Mouse (Mus musculus) midbrain, embryonic 12.5 days (tissue): ENCODE data around the gene Bbs12. TPM values are rescaled to one million over a fixed set of nuclear protein-coding genes. Genes with fewer than 3 reads are reported as not detected.

Source experiments
- ATAC-seq: fragments of 200-750 bp; cut with Nextera tagmentation; 2 replicates; pipeline ENCODE4 v1.8.0; 2017; ENCODE audit warnings: low read depth, moderate TSS enrichment, moderate library complexity; ENCODE audit not compliant: low FRiP score
- H3K27ac ChIP-seq: fragments of 300-500 bp; sonication (generic); replicated peaks from 2 replicates; pipeline ENCODE4 v1.5.1; 2016; ENCODE audit warnings: mild to moderate bottlenecking
- H3K27me3 ChIP-seq: fragments of 300-500 bp; sonication (generic); 2 replicates; pipeline ENCODE4 v1.6.1; 2016; ENCODE audit warnings: mild to moderate bottlenecking
- H3K36me3 ChIP-seq: fragments of 300-500 bp; sonication (generic); 2 replicates; pipeline ENCODE4 v1.6.1; 2016
- H3K4me1 ChIP-seq: fragments of 300-500 bp; sonication (generic); 2 replicates; pipeline ENCODE4 v1.6.1; 2016
- H3K4me2 ChIP-seq: fragments of 300-500 bp; sonication (generic); replicated peaks from 2 replicates; pipeline ENCODE4 v1.6.1; 2016; ENCODE audit warnings: mild to moderate bottlenecking, moderate library complexity
- H3K4me3 ChIP-seq: fragments of 300-500 bp; sonication (generic); 2 replicates; pipeline ENCODE4 v1.5.1; 2016; ENCODE audit warnings: mild to moderate bottlenecking
- H3K9ac ChIP-seq: fragments of 300-500 bp; sonication (generic); replicated peaks from 2 replicates; pipeline ENCODE4 v1.6.1; 2016; ENCODE audit warnings: mild to moderate bottlenecking, moderate library complexity
- H3K9me3 ChIP-seq: fragments of 300-500 bp; sonication (generic); 2 replicates; pipeline ENCODE4 v1.6.1; 2016; ENCODE audit warnings: mild to moderate bottlenecking
- WGBS: fragments of 180-500 bp; shearing (Covaris S2); methylation state at CpG from one replicate; pipeline ENCODE4 v1.1.7; 2016; 5-methylcytosine and 5-hydroxymethylcytosine counted together
- polyA plus RNA-seq: library from polyadenylated mRNA; unstranded; fragments of >200 nt; fragmentation: Nextera tagmentation; extraction: Ambion mirVana; gene quantifications from 2 replicates; pipeline ENCODE4 v1.2.1, GENCODE M21; 2016

Bbs12 gene
- polyA plus RNA-seq, result 7.2 and 7.3 TPM in 2 replicates

GRCm38 (mm10) chr3:37312370-37312941 is at the start of gene Bbs12, which contains the start of gene Cetn4:
Bbs12 (plus strand) TSS chr3:37312554.
Cetn4 (minus strand) TSS chr3:37312708.
- no peaks in the 10 kb centered on the region for H3K9me3 ChIP-seq
- H3K4me1 ChIP-seq, result peaks cover 12% of the 10 kb centered on the region; the same call in 1 of the 2 replicates
- peak within 1 kb of the TSS; percentile 88 for H3K4me3 ChIP-seq
- peak; percentile 100 for ATAC-seq
- peak within 1 kb of the TSS; percentile 56 for H3K27ac ChIP-seq
- no peaks in the 10 kb centered on the region for H3K27me3 ChIP-seq
- under 1% methylated on average over 54 of the region's 54 CpGs for WGBS
- peak within 1 kb of the TSS; percentile 76 for H3K4me2 ChIP-seq
- H3K9ac ChIP-seq, result peak within 1 kb of the TSS; percentile 83
- H3K36me3 ChIP-seq, result no peaks in the 10 kb centered on the region

DNA sequence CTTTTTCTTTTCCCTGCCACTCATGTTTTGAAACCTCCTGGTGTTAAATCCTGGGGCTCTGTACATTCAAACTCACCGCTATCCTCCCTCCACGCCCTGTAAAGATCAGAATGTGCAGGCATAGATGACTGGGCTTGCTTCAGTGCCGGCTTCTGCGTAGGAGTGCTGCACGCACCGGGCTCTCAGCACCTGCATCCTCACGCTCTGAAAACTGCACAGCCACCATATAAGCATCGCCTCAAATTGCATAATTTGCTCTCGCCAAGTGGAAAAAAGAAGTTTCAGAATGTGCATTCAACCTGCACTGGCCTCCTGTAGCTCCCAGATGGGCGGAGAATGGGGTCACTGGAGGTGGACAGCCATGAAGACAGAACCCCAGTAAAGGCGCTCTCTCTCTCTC is 44.0 kb upstream of the Bbs12 start:
- Histone ChIP-seq H3K4me3 (no peak overlapping the region), H3K4me2 (no peak overlapping the region), H3K4me1 (no peaks in the 10 kb centered on the region), H3K9me3 (no peaks in the 10 kb centered on the region), H3K27ac (no peak overlapping the region), H3K27me3 (no peaks in the 10 kb centered on the region), H3K9ac (no peak overlapping the region), H3K36me3 (no peaks in the 10 kb centered on the region)
- 83% methylated on average over 11 of the region's 11 CpGs for whole genome bisulfite sequencing
- ATAC-seq, result no peak

DNA sequence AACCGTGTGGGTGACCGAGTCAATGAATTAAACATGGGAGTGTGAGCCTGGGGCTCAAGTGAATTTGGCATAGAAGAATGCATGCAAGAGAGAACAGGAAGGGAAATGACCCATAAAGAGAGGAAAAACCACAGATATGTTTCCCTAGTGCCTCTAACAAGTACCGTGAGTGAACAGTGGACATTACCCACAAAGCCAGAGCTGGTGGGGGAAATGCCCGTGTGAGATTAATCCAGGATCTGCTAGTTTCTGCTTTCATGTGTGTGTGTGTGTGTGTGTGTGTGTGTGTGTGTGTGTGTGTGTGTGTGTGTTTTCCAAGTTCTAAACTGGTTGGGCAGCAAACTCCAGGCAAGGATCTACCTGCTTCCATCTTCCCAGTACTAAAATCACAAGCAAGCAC is 42.4 kb upstream of the Bbs12 start:
- Histone ChIP-seq H3K27me3 (no peaks in the 10 kb centered on the region), H3K27ac (no peak overlapping the region), H3K9ac (no peak overlapping the region), H3K4me2 (no peak overlapping the region), H3K36me3 (no peaks in the 10 kb centered on the region), H3K4me1 (no peaks in the 10 kb centered on the region), H3K4me3 (no peak overlapping the region), H3K9me3 (no peaks in the 10 kb centered on the region)
- no peak for ATAC-seq
- 93% methylated on average over 4 of the region's 4 CpGs for WGBS

DNA sequence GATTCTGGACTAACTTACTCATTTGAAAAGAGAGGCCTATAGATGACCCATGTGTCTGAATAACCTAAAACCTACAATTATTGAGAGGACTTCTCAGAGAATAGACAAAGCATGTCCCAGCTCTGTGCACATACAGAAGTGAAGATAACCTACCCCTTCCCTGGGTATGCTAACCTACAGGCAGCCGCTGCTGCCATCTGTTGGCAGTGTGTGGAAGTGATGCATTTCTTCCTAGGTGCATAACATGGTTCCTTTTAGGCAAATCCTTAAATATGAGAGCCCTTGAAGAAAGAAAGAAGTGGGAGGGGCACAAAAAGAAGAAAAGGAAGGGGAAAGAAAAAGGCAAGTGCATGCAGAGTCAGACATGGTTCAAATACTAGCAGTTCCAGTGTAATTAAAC is 41.1 kb upstream of the Bbs12 start:
- H3K4me1 ChIP-seq, result no peaks in the 10 kb centered on the region
- no peak overlapping the region for H3K9ac ChIP-seq
- H3K4me3 ChIP-seq, result no peak overlapping the region
- no peak overlapping the region for H3K4me2 ChIP-seq
- no peaks in the 10 kb centered on the region for H3K9me3 ChIP-seq
- WGBS, result 11% methylated on average over 1 of the region's 1 CpGs
- no peak overlapping the region for H3K27ac ChIP-seq
- no peaks in the 10 kb centered on the region for H3K27me3 ChIP-seq
- H3K36me3 ChIP-seq, result no peaks in the 10 kb centered on the region
- ATAC-seq, result no peak

- ATAC-seq, result no peak
- H3K36me3 ChIP-seq, result no peaks in the 10 kb centered on the region
- no peak overlapping the region for H3K4me2 ChIP-seq
- no peaks in the 10 kb centered on the region for H3K27me3 ChIP-seq
- H3K9ac ChIP-seq, result no peak overlapping the region
- 85% methylated on average over 7 of the region's 7 CpGs for WGBS
- no peak overlapping the region for H3K27ac ChIP-seq
- no peaks in the 10 kb centered on the region for H3K9me3 ChIP-seq
- H3K4me1 ChIP-seq, result no peaks in the 10 kb centered on the region
- H3K4me3 ChIP-seq, result no peak overlapping the region
Observed at GRCm38 (mm10) chr3:37273092-37273491, 39.3 kb upstream of the Bbs12 start.

DNA sequence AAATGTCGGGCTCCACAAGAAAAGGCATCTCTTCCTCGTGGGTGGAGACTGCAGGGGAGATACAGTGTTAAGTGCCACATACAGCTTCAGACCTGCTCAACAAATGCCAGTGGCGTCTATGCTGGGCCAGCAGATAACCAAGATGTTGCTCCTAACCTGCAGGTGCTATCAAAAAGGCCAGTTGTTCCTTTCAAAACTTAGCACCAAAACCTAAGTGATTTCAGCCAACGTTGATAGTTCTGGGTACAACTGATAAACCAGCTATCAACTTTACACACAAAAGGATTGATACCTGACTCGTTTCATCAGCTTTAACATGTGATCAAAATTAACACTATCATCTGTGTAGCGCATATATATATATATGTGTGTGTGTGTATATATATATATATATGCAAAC is 37.7 kb upstream of the Bbs12 start:
- 79% methylated on average over 6 of the region's 6 CpGs for WGBS

GRCm38 (mm10) chr3:37280221-37280620 is 32.1 kb upstream of the Bbs12 start:
- H3K4me2 ChIP-seq, result no peak overlapping the region
- ATAC-seq, result no peak
- 86% methylated on average over 1 of the region's 1 CpGs for WGBS
- no peak overlapping the region for H3K4me3 ChIP-seq
- no peak overlapping the region for H3K27ac ChIP-seq
- no peaks in the 10 kb centered on the region for H3K4me1 ChIP-seq
- H3K27me3 ChIP-seq, result no peaks in the 10 kb centered on the region
- no peaks in the 10 kb centered on the region for H3K36me3 ChIP-seq
- no peak overlapping the region for H3K9ac ChIP-seq
- no peaks in the 10 kb centered on the region for H3K9me3 ChIP-seq

More for the DNA sequence above, 37.7 kb upstream of the Bbs12 start:
- H3K27me3 ChIP-seq, result no peaks in the 10 kb centered on the region
- no peak overlapping the region for H3K9ac ChIP-seq
- no peaks in the 10 kb centered on the region for H3K36me3 ChIP-seq
- no peak overlapping the region for H3K4me2 ChIP-seq
- ATAC-seq, result no peak
- no peak overlapping the region for H3K27ac ChIP-seq
- no peak overlapping the region for H3K4me3 ChIP-seq
- H3K4me1 ChIP-seq, result no peaks in the 10 kb centered on the region
- no peaks in the 10 kb centered on the region for H3K9me3 ChIP-seq

DNA sequence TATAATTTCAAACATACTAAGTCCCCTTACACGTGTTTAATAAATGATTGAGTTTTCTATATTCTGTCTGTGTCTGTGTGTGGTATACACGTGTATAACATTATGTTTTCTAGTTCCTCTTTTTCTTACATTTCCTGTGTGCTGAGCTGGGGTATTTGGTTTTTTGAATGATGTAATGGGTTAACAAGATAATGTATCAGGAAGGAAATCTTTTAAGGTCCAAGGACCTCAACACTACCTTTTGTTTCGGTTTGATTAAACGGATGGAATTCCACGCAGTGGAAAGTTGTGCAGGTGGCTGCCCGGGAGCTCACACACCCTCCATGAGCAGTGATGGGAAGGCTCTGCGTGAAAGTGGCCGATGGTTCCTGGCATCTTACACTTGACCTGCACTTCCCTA is 31.5 kb upstream of the Bbs12 start:
- H3K36me3 ChIP-seq, result no peaks in the 10 kb centered on the region
- H3K27me3 ChIP-seq, result no peaks in the 10 kb centered on the region
- H3K4me3 ChIP-seq, result no peak overlapping the region
- no peak overlapping the region for H3K4me2 ChIP-seq
- no peak overlapping the region for H3K9ac ChIP-seq
- WGBS, result 84% methylated on average over 8 of the region's 8 CpGs
- no peak overlapping the region for H3K27ac ChIP-seq
- no peak for ATAC-seq
- H3K9me3 ChIP-seq, result no peaks in the 10 kb centered on the region
- no peaks in the 10 kb centered on the region for H3K4me1 ChIP-seq

- WGBS, result 84% methylated on average over 11 of the region's 11 CpGs
- Histone ChIP-seq H3K27me3 (no peaks in the 10 kb centered on the region), H3K4me3 (no peak overlapping the region), H3K9ac (no peak overlapping the region), H3K36me3 (no peaks in the 10 kb centered on the region), H3K4me2 (no peak overlapping the region), H3K4me1 (no peaks in the 10 kb centered on the region), H3K9me3 (no peaks in the 10 kb centered on the region), H3K27ac (no peak overlapping the region)
- no peak for ATAC-seq
Observed at GRCm38 (mm10) chr3:37282299-37282922, 29.9 kb upstream of the Bbs12 start.

- Histone ChIP-seq H3K9me3 (no peaks in the 10 kb centered on the region), H3K9ac (no peak overlapping the region), H3K36me3 (no peaks in the 10 kb centered on the region), H3K4me2 (no peak overlapping the region), H3K4me3 (no peak overlapping the region), H3K4me1 (no peaks in the 10 kb centered on the region), H3K27ac (no peak overlapping the region), H3K27me3 (no peaks in the 10 kb centered on the region)
- WGBS, result 81% methylated on average over 4 of the region's 4 CpGs
- no peak for ATAC-seq
Observed at GRCm38 (mm10) chr3:37283234-37283633, 29.1 kb upstream of the Bbs12 start.

GRCm38 (mm10) chr3:37289237-37289636 is 23.1 kb upstream of the Bbs12 start:
- H3K36me3 ChIP-seq, result no peaks in the 10 kb centered on the region
- H3K4me2 ChIP-seq, result no peak overlapping the region
- no peak overlapping the region for H3K9ac ChIP-seq
- no peaks in the 10 kb centered on the region for H3K9me3 ChIP-seq
- H3K27ac ChIP-seq, result no peak overlapping the region
- 93% methylated on average over 2 of the region's 2 CpGs for WGBS
- no peak for ATAC-seq
- H3K4me3 ChIP-seq, result no peak overlapping the region
- H3K27me3 ChIP-seq, result no peaks in the 10 kb centered on the region
- 0 out of 2 replicates have a peak, but pooled peaks cover 5% of the 10 kb centered on the region for H3K4me1 ChIP-seq

DNA sequence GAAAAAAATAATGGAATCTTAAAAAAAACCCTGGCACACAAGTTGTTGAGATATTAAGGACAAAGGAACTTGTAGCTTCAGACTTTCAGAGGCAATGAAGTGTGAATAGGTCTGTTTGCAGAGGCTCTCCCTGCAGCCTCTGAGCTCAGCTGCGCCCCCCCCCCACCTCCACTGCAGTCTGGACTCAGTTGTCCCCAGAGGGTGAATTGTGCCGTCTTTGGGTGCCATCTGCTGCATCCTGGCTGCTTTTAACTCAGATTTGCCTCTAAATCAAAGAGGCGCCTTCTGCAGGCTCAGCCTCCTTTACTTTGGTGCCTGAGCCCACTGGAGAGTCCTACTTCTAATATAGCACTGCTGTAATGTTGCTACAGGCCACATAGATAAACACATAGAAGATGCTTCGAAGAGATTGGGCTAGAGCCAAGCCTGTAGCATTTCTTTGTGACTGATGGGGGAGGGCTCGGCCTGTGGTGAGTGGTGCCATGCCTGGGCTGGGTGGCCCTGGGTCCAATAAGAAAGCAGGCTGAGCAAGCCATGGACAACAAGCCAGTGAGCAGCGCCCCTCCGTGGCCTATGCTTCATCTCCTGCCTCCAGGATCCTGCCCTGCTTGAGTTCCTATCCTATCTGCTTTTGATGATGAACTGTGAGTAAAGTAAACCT is 21.3 kb upstream of the Bbs12 start:
- Histone ChIP-seq H3K4me1 (0 out of 2 replicates have a peak, but pooled peaks cover 5% of the 10 kb centered on the region), H3K27ac (no peak overlapping the region), H3K4me2 (no peak overlapping the region), H3K9me3 (no peaks in the 10 kb centered on the region), H3K4me3 (no peak overlapping the region), H3K27me3 (no peaks in the 10 kb centered on the region), H3K36me3 (no peaks in the 10 kb centered on the region), H3K9ac (no peak overlapping the region)
- 67% methylated on average over 7 of the region's 7 CpGs for WGBS
- ATAC-seq, result no peak
